Mouse (Mus musculus) midbrain, embryonic 13.5 days (tissue): ENCODE measurements around the gene Zfp36l1. TPM values are rescaled to one million over a fixed set of nuclear protein-coding genes. Genes with fewer than 3 reads are reported as not detected.
"Not testable (repeated sequence)": the region's sequence is repeated elsewhere in the genome, so short reads cannot be mapped to it uniquely, and the experiment has no call there.

ENCODE experiments used
- ATAC-seq: fragments of 200-750 bp; cut with Nextera tagmentation; 2 replicates; pipeline ENCODE4 v1.8.0; 2017; ENCODE audit warnings: mild to moderate bottlenecking, moderate TSS enrichment, moderate library complexity
- H3K27ac ChIP-seq: fragments of 300-500 bp; sonication (generic); 2 replicates; pipeline ENCODE4 v1.5.1; 2015; ENCODE audit warnings: inconsistent platforms, mild to moderate bottlenecking, moderate library complexity
- H3K27me3 ChIP-seq: fragments of 300-500 bp; sonication (generic); 2 replicates; pipeline ENCODE4 v1.6.1; 2015; ENCODE audit warnings: mild to moderate bottlenecking, inconsistent platforms
- H3K36me3 ChIP-seq: fragments of 300-500 bp; sonication (generic); 2 replicates; pipeline ENCODE4 v1.6.1; 2015; ENCODE audit warnings: mild to moderate bottlenecking, inconsistent platforms
- H3K4me1 ChIP-seq: fragments of 300-500 bp; sonication (generic); replicated peaks from 2 replicates; pipeline ENCODE4 v1.6.1; 2015; ENCODE audit warnings: inconsistent platforms
- H3K4me2 ChIP-seq: fragments of 300-500 bp; sonication (generic); replicated peaks from 2 replicates; pipeline ENCODE4 v1.6.1; 2015; ENCODE audit warnings: moderate library complexity, mild to moderate bottlenecking, inconsistent platforms
- H3K4me3 ChIP-seq: fragments of 300-500 bp; sonication (generic); replicated peaks from 2 replicates; pipeline ENCODE4 v1.5.1; 2015; ENCODE audit warnings: mild to moderate bottlenecking, inconsistent platforms
- H3K9ac ChIP-seq: fragments of 300-500 bp; sonication (generic); replicated peaks from 2 replicates; pipeline ENCODE4 v1.6.1; 2015; ENCODE audit warnings: mild to moderate bottlenecking, inconsistent platforms
- H3K9me3 ChIP-seq: fragments of 300-500 bp; sonication (generic); 2 replicates; pipeline ENCODE4 v1.6.1; 2016; ENCODE audit warnings: mild to moderate bottlenecking, inconsistent platforms
- WGBS: fragments of 180-500 bp; shearing (Covaris S2); methylation state at CpG from one replicate; pipeline ENCODE4 v1.1.7; 2015; 5-methylcytosine and 5-hydroxymethylcytosine counted together
- polyA plus RNA-seq: library from polyadenylated mRNA; unstranded; fragments of >200 nt; fragmentation: Nextera tagmentation; extraction: Ambion mirVana; gene quantifications from 2 replicates; pipeline ENCODE4 v1.2.1, GENCODE M21; 2015

Gene Zfp36l1
- polyA plus RNA-seq, 1 experiment from 2014 or later, result 60.1 TPM

DNA sequence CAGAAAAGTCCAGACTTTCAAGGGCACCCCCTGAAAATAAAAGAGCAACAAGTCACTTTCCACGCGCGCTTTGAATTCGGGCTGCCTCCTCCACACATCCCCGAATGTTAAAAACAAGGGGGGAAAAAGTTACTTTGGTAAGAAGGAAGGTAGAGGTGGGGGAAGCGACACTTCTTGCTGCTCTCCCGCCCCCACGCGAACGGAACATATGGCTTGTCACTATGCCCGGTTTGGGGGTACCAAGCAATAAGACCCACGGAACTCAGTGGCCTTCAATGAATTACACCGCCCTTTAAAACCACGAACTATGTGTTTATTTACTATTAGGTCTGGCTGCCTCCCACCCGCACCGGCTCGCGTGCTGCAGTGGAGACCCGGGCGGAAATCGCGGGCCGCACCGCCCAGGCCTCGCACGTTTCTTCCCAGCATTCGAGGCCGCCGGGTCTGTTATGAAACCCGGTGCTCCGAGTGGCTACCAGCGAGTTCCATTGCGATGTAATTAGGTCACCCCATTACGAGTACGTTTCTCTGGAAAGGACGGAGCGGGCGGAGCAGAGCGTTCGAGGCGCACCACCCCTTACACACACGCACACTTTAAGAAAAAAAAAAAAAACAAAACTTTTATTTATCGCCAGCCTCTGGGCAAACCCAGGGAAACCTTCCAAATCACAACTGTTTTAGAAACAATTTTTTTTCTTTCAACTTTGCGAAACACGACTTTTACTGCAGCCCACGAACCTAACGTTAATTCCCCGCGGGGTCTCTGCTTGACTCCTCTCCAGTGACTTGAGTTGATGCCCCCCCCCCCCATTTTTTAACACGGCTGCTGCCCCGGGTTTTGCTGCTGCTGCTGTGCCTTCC lies 1.4 kb upstream of the Zfp36l1 start:
- H3K27me3 ChIP-seq, result peaks cover 29% of the 10 kb centered on the region
- peak overlapping the region; percentile 92 for H3K27ac ChIP-seq
- H3K9ac ChIP-seq, result peak overlapping the region; percentile 80
- under 1% methylated on average over 51 of the region's 51 CpGs for WGBS
- no peaks in the 10 kb centered on the region for H3K9me3 ChIP-seq
- H3K4me2 ChIP-seq, result peak overlapping the region; percentile 94
- peak overlapping the region; percentile 70 for H3K4me3 ChIP-seq
- no peaks in the 10 kb centered on the region for H3K36me3 ChIP-seq
- peaks cover 61% of the 10 kb centered on the region for H3K4me1 ChIP-seq
- no peak for ATAC-seq

DNA sequence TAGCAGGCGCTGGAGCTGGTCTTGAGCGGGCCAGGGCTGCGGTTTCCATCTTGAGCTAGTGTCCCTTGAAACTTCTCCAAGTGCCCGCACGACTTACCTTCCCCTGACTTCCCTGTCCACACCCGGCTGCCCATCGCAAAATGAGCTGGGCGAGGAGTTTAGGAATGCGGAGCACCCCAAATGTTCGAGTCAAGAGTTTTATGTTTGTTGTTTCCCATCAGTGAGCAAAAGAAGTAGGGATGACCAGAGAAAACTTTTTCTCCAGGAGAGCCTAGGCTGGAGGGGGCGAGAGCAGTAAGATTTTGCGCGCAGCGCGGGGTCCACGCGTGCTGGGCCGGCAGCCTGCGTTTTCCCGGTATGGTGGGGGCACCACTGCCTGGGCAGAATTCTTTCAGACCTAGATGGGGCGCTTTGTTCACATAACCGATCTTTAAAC lies 791 bp upstream of the Zfp36l1 start:
- Histone ChIP-seq H3K9me3 (no peaks in the 10 kb centered on the region), H3K4me1 (peaks cover 61% of the 10 kb centered on the region), H3K27ac (peak overlapping the region; percentile 92), H3K27me3 (peaks cover 29% of the 10 kb centered on the region), H3K36me3 (no peaks in the 10 kb centered on the region), H3K4me3 (peak overlapping the region; percentile 70), H3K9ac (peak overlapping the region; percentile 80), H3K4me2 (peak overlapping the region; percentile 94)
- ATAC-seq, result no peak
- WGBS, result under 1% methylated on average over 22 of the region's 22 CpGs

DNA sequence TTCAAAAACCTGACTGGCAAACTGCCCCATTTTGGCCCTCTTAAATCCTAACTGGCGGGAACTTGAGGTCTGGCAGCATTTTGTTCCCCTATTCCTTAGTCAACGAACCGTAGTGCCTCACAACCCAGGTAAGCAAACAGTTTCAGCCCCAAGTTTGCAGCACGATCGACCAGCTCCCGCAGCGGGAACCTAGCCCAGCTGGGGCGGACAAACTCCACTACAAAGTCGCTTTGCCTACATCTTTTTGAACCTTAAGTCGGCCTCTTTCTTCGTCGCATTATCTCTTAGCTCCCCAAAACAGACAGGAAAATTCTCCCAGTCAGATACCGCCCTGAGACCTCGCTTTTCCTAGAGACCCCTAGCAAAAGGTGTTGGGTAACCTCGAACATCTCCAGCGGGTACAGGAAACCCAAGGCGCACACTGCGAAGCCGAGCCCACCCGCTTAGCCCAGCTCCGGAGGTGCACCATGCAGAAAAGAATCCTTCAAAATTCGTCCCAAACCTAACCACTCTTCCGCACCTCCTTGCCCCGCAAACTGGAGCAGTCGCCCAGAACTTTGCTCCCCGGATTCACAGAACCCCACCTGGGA lies 647 bp downstream of the Zfp36l1 start:
- under 1% methylated on average over 26 of the region's 26 CpGs for WGBS
- Histone ChIP-seq H3K27ac (peak overlapping the region; percentile 83), H3K36me3 (no peaks in the 10 kb centered on the region), H3K4me3 (peak overlapping the region; percentile 70), H3K4me1 (peaks cover 61% of the 10 kb centered on the region), H3K4me2 (peak overlapping the region; percentile 94), H3K9ac (peak overlapping the region; percentile 87), H3K9me3 (no peaks in the 10 kb centered on the region), H3K27me3 (peaks cover 29% of the 10 kb centered on the region)
- no peak for ATAC-seq

DNA sequence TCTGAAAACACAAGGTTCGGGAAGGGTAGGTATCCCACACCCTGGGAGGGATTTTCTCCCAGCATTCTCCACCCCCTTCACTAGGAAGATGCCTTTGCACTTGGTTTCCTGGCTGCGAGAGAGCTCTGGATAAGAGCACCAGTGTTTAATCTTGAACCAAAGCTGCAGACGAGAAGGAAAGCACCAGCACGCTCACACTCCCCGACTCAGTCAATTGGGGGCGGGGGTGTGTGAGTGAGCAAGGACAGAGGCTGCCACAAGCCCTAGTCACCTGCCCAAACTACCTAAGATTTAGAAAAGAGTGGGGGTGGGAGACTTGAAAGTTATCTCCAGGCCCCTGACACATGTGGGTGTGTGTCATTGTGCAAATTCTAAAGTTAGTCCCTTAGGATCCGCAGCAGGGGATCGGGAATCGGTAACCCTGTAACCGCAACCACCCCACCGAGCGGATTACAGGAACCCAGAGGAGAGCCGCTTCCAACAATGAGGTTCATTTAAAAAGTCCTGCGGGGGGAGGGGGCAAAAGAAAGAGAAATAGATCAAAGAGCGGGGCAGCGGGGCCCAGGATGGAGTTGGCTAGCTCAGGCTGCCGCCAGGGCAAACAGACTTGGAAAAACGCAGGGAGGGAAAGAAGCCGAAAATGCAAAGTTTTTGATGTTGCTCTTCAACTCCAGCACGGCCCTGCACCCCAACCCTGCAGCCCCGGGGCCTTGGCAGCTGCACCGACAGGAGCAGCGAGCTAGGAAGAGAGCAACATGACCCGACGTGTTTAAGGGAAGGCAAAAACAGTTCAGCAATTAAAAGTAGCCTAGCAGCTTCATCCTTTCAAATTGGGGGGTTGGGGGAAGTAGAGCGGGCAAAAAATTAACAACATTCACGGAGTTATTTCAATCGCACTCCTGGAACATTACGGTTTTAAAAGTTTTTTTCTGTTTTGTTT lies 1.4 kb downstream of the Zfp36l1 start:
- Histone ChIP-seq H3K9ac (peak overlapping the region; percentile 87), H3K36me3 (no peaks in the 10 kb centered on the region), H3K4me3 (peak overlapping the region; percentile 70), H3K9me3 (no peaks in the 10 kb centered on the region), H3K27ac (peak overlapping the region; percentile 83), H3K4me1 (peaks cover 55% of the 10 kb centered on the region), H3K27me3 (peaks cover 29% of the 10 kb centered on the region), H3K4me2 (peak overlapping the region; percentile 94)
- ATAC-seq, result no peak
- WGBS, result under 1% methylated on average over 29 of the region's 29 CpGs

DNA sequence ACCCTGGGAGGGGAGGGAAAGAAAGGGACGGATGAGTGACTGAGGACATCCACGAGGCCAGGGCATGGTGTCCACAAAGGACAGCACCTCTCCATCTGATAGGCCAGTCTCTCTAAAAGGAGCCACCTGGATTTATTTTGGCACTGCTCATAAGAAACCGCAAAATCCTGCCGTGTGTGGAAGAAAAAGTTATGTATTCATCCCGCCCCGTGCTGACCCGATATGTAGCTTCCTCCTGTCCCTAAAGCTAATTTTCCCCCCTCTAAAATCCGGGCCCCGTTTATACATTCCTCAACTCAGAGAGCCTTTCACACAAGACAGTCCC lies 2.3 kb downstream of the Zfp36l1 start:
- Histone ChIP-seq H3K4me3 (peak overlapping the region; percentile 70), H3K4me2 (peak overlapping the region; percentile 94), H3K4me1 (peaks cover 50% of the 10 kb centered on the region), H3K9me3 (no peaks in the 10 kb centered on the region), H3K9ac (peak overlapping the region; percentile 87), H3K36me3 (no peaks in the 10 kb centered on the region), H3K27me3 (peaks cover 29% of the 10 kb centered on the region), H3K27ac (peak overlapping the region; percentile 81)
- under 1% methylated on average over 9 of the region's 9 CpGs for WGBS
- ATAC-seq, result no peak

DNA sequence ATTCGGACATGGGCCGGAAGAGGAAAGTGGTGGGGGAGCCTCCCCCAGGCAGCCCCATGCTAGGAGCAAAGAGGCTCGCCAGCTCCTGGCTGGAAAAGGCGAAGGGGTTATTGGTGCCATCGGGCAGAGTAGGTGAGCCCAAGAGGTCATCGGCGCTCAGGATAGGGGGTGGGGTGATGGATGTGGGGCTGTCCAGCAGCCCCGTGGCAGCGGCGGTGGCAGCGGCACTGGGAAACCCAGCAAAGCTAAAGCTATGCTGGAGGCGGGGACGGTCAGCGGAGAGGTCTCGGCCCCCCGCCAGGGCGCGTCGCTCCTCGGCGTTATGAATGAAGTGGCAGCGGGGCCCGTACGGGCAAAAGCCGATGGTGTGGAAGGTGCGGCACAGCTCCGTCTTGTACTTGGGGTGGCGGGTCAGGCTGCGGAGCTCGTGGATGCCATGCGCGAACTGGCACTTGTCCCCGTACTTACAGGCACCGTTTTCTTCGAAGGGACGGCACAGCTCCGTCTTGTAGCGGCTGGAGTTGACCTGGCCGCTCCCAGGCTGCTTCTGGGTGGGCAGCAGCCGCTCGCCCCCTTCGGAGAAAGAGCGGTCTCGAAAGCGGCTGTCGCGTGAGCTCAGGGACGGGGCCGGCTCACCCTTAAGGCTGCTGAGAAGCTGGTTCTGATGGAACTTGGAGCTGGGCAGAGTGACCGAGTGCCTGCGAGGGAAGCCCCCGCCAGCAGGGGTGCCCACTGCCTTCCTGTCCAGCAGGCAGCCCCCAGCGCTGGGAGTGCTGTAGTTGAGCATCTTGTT lies 2.9 kb downstream of the Zfp36l1 start:
- no peaks in the 10 kb centered on the region for H3K36me3 ChIP-seq
- H3K4me2 ChIP-seq, result peak overlapping the region; percentile 94
- ATAC-seq, result peak; percentile 19
- H3K27me3 ChIP-seq, result peaks cover 29% of the 10 kb centered on the region
- H3K4me3 ChIP-seq, result peak overlapping the region; percentile 70
- peak overlapping the region; percentile 87 for H3K9ac ChIP-seq
- WGBS, result under 1% methylated on average over 53 of the region's 53 CpGs
- H3K9me3 ChIP-seq, result no peaks in the 10 kb centered on the region
- H3K27ac ChIP-seq, result peak overlapping the region; percentile 81
- peaks cover 50% of the 10 kb centered on the region for H3K4me1 ChIP-seq

DNA sequence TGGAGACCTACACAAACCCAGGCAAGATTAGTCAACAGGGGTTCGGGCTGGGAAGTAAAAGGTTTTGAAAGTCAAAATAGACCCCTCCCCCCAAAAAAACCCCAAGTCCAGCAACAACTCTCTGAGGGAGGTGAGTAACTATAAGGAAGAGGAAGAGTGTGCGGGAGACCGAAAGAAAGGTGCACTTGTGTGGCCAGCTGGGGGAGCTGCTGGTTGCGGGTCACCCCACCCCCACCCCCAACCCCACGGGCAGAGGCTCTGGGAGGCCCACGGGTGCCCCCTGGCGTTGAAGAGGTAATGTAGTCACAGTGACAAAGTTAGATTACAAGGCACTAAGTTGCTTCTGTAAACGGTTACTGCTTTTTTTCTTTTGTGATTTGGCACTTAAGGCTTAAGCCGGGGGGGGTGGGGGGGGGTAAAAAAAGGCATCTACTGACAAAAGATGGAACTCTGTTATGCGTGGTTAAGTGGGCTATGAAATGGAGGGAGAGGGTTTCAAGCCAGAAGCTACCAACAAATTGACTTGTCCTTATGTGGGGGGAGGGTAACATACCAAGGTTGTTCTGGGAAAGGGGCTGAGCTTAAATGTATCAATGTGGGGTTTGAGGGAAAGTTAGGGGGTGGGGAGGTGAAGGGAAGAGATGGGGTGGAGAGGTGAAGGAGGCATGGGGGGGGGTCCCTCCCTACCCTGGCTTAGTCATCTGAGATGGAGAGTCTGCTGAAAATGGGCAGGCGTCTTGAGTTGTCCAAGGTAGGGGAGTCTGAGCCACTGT lies 3.7 kb downstream of the Zfp36l1 start:
- Histone ChIP-seq H3K4me1 (peaks cover 41% of the 10 kb centered on the region), H3K4me3 (peak overlapping the region; percentile 70), H3K27ac (peak overlapping the region; percentile 81), H3K27me3 (peaks cover 29% of the 10 kb centered on the region), H3K9ac (peak overlapping the region; percentile 87), H3K4me2 (peak overlapping the region; percentile 94)
- ATAC-seq, result peak; percentile 48
- 2% methylated on average over 11 of the region's 11 CpGs for WGBS
- not testable (repeated sequence) for H3K36me3 ChIP-seq, H3K9me3 ChIP-seq

DNA sequence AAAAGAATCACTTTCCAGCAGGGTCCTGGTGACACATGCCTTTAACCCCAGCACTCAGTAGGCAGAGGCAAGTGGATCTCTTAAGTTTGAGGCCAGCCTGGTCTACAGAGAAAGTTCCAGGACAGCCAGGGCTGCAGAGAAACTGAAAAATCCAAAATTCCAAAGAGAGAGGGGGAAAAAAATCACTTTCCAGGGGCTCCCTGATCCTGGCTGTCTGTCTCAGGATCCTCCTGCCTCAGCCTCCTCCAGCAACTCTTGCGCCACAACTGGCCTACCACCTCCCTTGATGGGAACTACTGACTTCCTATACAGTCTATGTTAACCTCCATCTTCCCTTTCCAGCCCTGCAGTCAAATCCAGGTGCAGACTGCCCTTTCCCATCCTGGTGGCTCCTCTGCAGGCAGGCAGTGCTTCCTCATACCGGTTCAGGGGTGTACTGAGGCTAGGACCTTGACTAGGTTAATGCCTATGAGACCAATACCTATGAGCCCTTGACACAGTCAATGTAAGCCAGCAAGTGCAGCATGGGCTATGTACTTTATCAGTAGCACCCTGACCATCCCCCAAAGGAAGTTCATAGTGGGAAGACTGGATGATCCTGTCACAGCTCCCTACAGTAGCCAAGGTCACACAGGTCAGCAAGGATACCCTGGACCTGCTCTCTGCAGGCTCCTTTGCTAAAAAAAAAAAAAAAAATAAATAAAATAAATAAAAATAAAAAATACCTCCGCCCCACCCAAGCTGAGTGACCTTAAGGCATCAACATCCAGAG lies 5.7 kb downstream of the Zfp36l1 start:
- peaks cover 10% of the 10 kb centered on the region; the same call in 1 of the 2 replicates for H3K27me3 ChIP-seq
- no peak overlapping the region for H3K4me3 ChIP-seq
- ATAC-seq, result no peak
- 92% methylated on average over 3 of the region's 3 CpGs for WGBS
- H3K9ac ChIP-seq, result no peak overlapping the region
- no peak overlapping the region for H3K27ac ChIP-seq
- no peaks in the 10 kb centered on the region for H3K9me3 ChIP-seq
- peaks cover 26% of the 10 kb centered on the region for H3K4me1 ChIP-seq
- no peaks in the 10 kb centered on the region for H3K36me3 ChIP-seq
- no peak overlapping the region for H3K4me2 ChIP-seq

DNA sequence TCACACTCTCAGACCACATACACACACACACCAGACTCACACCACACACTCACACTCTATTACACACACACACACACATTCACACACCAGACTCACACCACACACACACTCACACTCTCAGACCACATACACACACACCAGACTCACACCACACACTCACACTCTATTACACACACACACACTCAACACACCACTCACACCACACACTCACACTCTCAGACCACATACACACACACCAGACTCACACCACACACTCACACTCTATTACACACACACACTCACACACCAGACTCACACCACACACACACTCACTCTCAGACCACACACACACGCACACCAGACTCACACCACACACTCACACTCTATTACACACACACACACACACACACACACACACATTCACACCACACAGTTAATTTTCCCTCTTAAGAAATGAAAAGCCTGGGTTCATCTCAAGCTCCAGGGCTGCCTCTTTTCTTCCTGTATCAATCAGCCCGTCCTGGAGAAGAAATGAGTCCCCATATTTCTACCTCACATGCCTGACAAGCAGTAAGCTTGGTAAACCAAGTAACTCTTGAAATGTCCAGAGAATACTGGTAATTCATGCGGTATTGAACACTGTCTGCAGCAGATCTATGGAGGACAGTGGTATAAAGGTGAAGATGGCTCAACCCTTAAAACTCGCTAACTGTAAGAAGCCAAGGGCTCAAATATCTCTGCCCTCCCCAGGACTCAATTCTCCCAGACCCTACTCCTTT lies 6.5 kb downstream of the Zfp36l1 start:
- H3K27me3 ChIP-seq, result peaks cover 3% of the 10 kb centered on the region; the same call in 1 of the 2 replicates
- H3K9ac ChIP-seq, result no peak overlapping the region
- WGBS, result 85% methylated on average over 4 of the region's 4 CpGs
- peaks cover 18% of the 10 kb centered on the region for H3K4me1 ChIP-seq
- H3K4me2 ChIP-seq, result no peak overlapping the region
- H3K36me3 ChIP-seq, result no peaks in the 10 kb centered on the region
- no peaks in the 10 kb centered on the region for H3K9me3 ChIP-seq
- H3K27ac ChIP-seq, result no peak overlapping the region
- H3K4me3 ChIP-seq, result no peak overlapping the region
- no peak for ATAC-seq

DNA sequence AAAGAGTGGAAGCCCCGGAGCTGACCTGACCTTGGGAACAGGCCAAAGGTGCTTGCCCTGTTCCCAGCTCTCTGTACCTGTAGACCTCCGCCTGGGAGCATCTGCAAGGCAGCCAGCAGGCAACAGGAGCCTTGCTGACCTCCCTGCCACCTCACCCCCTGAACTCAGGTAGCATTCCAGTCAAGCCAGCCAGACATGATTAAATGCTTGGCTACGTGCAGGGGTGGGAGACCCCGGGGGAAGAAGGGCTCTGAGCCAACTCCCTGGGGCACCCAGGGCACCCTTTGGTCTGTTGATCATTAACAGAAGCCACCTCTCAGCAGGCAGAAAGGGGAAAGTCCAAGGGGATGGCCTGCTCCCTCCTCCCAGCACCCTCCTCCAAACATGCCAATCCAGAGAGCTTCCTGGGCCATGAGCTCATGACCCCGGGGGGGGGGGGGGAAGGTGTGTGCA lies 9.3 kb downstream of the Zfp36l1 start:
- no peaks in the 10 kb centered on the region for H3K4me1 ChIP-seq
- no peaks in the 10 kb centered on the region for H3K36me3 ChIP-seq
- H3K9me3 ChIP-seq, result no peaks in the 10 kb centered on the region
- no peaks in the 10 kb centered on the region for H3K27me3 ChIP-seq
- 81% methylated on average over 5 of the region's 5 CpGs for WGBS
- no peak overlapping the region for H3K9ac ChIP-seq
- H3K4me2 ChIP-seq, result no peak overlapping the region
- no peak overlapping the region for H3K27ac ChIP-seq
- H3K4me3 ChIP-seq, result no peak overlapping the region
- ATAC-seq, result no peak
